Mouse (Mus musculus): ENCODE results near the gene Kazald1. TPM values are rescaled to one million over a fixed set of nuclear protein-coding genes. Genes with fewer than 3 reads are reported as not detected.
"Not testable (repeated sequence)": the region's sequence is repeated elsewhere in the genome, so short reads cannot be mapped to it uniquely, and the experiment has no call there.

Kazald1 gene
- 1 to 10 TPM; 5.1 to 6.2 TPM for total RNA-seq (2021)

- peak; percentile 96 for DNase-seq
Measured at GRCm38 (mm10) chr19:45074580-45075322, at the start of gene Kazald1. Kazald1 (plus strand) TSS chr19:45075241.

DNA sequence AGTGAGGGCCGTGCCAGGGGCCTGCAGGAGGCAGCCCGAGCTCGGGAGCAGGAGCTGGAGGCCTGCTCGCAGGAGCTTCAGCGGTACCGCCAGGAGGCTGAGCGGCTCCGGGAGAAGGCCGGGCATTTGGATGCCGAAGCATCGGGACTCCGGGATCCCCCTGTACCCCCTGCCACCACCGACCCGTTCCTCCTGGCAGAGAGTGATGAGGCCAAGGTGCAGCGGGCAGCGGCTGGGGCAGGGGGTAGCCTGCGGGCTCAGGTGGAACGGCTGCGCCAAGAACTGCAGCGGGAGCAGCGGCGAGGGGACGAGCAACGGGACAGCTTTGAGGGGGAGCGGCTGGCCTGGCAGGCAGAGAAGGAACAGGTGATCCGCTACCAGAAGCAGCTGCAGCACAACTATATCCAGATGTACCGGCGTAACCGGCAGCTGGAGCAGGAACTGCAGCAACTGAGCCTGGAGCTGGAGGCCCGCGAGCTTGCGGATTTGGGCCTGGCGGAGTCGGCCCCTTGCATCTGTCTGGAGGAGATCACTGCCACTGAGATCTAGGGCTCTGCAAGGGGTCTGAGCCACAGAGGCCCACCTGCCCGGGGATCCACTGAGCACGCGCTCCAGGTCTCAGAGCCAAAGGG lies 49.0 kb upstream of the Kazald1 start:
- DNase-seq, result no peak

DNA sequence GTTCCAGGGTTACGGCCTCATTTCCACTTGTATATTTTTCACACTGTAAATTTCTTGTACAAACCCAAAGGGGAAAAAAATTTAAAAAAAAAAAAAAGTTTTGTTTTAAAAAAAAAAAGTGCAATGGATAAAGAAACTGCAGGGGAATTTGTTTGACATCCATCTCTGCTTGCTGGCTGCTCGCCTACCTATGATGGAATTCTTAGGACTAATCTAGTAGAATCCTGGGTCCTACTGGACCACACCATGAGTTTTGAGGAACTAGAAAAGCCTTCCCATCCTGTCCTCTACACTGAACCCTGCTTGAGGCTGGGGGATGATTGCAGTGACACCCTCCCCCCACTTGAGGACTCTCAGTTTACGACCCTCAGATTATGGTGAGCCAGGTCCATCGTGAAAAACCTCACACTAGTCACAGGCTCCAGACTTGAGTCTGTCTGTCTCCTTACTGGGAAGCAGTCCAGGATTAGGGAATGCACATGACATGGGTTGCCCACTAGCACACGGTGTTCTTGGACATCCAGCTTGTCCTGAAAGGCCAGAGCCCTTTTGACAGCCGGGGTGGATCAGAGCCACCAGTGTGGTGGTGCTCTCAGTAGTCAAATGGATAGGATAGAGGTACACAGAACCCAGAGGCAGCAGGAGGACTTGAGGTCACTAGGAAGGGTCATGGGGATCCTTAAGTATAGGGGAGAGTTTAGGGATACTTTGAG lies 47.9 kb upstream of the Kazald1 start:
- DNase-seq, result no peak

DNA sequence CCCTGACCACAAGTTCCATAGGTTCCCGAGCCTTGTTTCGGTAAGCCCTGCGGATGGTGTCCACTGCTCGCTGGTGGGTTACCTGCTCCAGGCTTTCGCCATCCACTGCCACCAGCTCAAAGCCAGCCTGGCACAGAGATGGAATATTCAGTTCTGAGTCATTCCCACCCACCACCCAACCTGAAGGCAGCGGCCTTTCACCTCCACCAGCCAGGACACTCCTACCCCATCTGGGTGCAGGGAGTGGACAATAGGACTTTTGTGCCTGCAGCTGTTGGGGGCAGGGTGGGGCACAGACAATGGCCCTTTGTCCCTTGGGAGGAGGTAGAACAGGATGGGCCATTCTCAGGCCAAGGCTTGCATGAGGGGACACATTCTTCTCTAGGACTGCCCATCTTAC lies 47.2 kb upstream of the Kazald1 start:
- DNase-seq, result no peak

DNA sequence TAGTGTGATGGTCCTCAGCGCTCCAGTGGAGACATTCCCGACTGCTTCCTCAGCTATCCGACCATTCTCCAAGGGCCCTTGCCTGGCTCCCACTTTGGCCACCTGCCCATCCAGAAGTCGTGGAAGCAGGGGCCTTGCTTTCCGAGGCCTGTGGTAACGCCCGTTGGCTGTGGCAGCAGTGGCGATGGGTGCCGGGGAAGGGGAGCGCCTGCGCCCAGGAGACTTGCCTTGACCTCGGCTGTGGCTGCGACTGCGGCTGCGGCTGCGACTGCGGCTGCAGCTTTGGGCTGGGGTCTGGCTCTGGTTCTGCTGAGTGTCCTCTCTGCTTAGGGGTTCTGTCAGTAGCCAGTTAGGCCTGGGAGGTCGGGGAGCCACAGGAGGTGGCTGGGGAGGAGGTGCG lies 46.3 kb upstream of the Kazald1 start:
- no peak for DNase-seq

DNA sequence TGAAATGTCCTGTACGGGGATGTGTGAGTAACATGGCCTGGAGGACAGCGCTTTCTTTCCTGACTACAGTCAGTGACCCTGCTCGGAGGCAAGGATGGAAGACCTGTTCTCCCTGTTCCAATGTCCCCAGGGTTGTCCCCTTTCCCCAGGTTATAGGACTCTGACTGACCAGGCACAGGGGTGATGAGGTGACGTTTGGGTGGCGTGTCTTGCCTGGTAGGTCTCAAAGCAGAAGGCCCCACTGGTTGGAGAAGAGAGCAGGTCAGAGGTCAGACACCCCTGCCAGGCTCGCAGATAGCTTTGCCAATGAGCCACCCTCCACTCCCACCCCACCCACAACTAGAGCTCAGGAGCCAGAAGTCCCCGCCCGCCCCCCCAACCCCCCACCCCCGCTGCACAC lies 45.5 kb upstream of the Kazald1 start:
- DNase-seq, result no peak

GRCm38 (mm10) chr19:45030111-45030510 lies 44.9 kb upstream of the Kazald1 start:
- DNase-seq, result peak; percentile 84

- peak; percentile 85 for DNase-seq
Measured at GRCm38 (mm10) chr19:45030746-45031693, 44.0 kb upstream of the Kazald1 start.

DNA sequence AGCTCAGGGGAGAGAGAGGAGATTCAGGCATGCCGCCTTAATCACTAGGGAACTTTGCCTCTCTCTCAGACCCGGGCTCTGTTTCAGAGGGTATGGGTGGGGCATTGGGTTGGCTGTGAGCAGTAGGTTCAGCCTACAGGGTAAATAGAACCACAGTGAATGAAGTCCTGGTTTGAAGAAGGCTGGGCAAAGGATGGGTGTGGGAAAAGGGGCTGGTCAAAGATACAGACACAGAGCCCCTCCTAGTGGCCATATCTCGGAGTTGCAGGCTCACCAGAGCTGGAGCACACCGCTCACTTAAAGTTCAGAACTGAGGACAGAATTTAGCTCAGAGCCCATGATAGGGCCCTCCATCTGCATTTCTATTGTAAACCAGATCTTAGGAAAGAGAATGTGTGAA lies 43.3 kb upstream of the Kazald1 start:
- DNase-seq, result peak; percentile 88

DNA sequence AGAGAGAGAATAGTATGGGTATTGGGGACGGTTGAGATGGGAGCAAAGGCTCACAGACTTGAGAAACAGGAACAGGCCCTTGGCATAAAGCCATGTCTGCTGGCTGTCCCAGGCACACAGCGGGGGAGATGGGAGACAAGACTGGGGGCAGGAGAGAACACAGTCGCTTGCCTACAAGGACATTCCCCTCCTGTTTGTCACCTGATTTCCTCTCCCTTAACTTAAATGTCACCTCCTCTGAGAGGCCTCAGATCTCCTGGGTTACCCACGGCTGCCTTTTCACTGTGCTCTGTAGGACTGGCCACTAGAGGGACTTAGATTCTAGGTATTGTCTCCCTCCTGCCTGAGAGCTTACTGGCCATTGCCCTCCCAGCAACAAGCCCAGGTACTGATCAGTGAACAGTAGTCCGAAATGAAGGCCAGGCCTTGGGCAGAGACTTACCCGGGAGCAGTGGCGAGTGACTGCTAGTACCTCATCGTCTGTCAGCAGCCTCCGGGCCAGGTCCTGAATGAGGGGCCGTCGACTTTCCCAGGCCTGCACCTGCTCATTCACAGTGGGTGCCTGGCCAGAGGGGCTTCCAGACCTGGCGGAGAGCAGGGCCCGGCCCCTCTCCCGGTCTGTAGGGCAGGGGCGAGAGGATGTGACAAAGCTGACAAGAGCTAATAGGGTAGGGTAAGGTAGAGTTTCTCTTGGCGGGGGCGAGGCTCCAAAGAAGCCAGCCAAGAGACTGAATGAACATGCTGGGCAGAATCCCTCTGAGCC lies 42.3 kb upstream of the Kazald1 start:
- peak; percentile 47 for DNase-seq

DNA sequence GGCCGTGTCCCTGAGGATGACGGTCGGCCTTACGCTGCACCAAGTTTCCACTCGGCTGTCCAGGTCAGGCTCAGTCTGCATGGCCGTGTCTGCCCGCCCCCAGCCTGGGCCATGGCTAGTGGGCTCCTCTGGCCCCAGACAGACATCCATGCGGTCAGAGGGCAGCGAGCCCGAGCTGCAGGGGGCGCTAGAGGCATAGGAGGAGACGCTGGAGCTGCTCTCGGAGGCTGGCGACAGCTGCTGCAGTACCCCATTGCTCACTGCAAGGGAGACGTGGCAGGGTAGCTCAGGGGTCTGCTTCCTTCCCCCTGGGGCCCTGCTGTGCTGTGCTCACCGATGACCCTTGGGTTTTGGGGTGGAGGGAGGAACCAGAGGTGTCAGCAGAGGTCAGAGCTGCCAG lies 38.2 kb upstream of the Kazald1 start:
- DNase-seq, result peak; percentile 74

- not testable (repeated sequence) for DNase-seq
Measured at GRCm38 (mm10) chr19:45038198-45038597, 36.8 kb upstream of the Kazald1 start.

DNA sequence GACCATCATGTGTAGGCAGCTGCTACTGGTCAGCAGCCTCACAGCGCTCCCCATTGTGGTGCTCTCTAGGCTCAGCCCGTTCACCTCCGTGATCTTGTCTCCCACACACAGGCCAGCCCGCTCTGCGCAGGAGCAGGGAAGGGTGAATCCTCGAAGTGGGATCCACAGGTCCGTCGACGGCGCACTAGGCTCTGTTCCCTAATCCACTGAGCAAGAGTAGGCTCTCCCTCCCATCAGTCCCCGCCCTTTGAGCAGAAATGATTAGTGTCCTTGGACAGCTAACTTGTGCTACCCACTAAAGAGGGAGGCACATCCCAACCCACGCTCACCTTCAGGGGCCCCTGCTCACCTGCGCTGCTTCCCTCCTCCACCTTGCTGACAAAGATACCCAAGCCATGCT lies 34.8 kb upstream of the Kazald1 start:
- no peak for DNase-seq

GRCm38 (mm10) chr19:45044389-45044927 lies 30.6 kb upstream of the Kazald1 start:
- no peak for DNase-seq

GRCm38 (mm10) chr19:45045236-45045635 lies 29.8 kb upstream of the Kazald1 start:
- DNase-seq, result no peak

DNA sequence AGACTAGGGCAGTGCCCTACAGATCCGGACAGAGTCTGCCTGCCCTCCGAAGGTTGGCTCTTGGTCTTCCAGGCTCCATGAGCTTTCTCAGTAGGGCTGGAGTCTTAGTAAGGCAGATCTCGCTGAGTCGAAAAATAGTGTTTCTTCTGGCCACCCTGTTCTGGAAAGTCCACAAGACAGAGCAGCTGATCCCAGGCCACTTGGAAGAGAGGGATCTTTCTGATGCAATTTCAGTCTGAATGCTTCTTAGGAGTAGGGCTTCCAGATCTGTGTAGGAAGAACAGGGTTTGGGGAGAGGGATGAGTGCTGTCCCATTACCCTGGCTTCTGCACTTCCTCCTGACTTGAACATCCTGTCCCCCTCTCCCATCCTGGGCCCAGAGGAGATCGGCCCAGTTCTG lies 29.4 kb upstream of the Kazald1 start, which contains the start of gene Pdzd7:
Gene Pdzd7, minus strand, starts transcription at position 67 of the 400 bp plus-strand sequence.
- DNase-seq, result no peak

- peak; percentile 84 for DNase-seq
Measured at GRCm38 (mm10) chr19:45046523-45047321, 28.3 kb upstream of the Kazald1 start.

DNA sequence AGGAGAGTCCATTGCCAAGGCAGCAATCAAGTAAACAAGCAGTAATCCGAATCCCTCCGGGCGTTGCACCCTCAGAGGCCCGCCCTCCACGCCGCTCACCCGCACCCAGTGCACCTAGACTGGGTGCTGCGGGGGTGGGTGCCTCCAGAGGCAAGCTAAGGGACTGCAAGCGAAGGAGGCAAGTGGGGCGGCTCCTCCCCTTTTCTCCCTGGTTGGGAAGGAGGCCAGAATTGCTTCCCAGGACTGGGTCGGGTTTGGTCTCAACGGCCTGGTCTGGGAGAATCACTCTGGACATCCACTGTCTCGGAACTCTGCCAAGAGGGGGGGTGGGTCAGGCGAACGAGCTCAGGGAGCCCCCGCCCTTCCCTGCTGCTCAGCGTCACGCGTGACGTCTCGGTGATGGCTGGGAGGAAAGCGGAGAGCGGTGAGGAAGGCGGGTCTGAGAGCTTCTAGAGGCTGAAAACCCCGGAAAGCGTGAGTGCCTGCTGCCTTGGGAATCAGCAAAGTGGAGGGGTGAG lies 27.6 kb upstream of the Kazald1 start, which contains the start of gene Sfxn3:
Gene Sfxn3, plus strand, starts transcription at position 87 of the 518 bp plus-strand sequence.
- DNase-seq, result peak; percentile 97

DNA sequence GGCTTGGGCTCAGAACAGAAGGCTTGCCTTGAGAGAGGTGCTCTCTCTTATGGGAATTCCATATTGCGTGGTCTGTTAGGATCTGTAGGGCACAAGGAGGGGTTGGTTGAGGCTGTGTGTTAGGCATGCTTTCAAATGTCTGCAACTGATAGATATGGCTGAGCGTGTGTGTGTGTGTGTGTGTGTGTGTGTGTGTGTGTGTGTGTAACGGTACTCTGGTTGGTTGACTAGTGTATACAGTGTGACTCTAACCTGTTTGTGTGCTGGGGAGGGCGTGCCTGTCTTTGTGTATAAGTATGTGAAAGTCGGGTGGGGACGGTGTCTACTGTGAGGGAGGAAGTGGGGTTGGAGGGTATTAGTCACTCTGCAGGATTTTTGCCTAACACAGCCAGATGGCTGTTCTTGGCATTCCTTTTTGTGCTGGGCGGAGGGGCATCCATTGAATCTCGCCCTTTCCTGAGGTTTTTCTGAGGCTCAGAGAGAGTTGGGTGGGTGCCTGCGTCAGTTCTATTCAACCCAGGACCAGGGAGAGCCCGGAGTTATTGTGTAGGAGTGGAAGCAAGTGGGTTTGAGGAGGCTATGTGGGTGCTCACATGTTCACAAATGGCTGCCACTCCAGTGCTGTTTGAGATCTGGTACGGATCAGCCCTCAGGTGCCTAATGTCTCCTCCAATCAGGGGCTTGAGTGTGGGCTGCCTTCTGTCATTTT lies 27.0 kb upstream of the Kazald1 start:
- peak; percentile 59 for DNase-seq

All from heart, postnatal 4 days (tissue).